Mouse (Mus musculus) stomach, postnatal 0 days (tissue): ENCODE measurements around the gene Galnt2. TPM values are rescaled to one million over a fixed set of nuclear protein-coding genes. Genes with fewer than 3 reads are reported as not detected.
A peak's percentile ranks its signal among the peaks of the same experiment; 100 is the strongest.

Experiments used
- ATAC-seq: fragments of 200-750 bp; cut with Nextera tagmentation; 2 replicates; pipeline ENCODE4 v1.8.0; 2017; ENCODE audit not compliant: low FRiP score, low TSS enrichment
- DNase-seq: peaks from one replicate; pipeline ENCODE4 v3.0.0-alpha.2; 2016; ENCODE audit warnings: low spot score
- H3K27ac ChIP-seq: fragments of 300-500 bp; sonication (generic); replicated peaks from 2 replicates; pipeline ENCODE4 v1.5.1; 2014; ENCODE audit warnings: mild to moderate bottlenecking, control low read depth
- H3K27me3 ChIP-seq: fragments of 300-500 bp; sonication (generic); 2 replicates; pipeline ENCODE4 v1.6.1; 2014; ENCODE audit warnings: low read length; ENCODE audit not compliant: control insufficient read depth, insufficient read depth
- H3K36me3 ChIP-seq: fragments of 300-500 bp; sonication (generic); 2 replicates; pipeline ENCODE4 v1.6.1; 2014; ENCODE audit warnings: low read length, mixed read lengths; ENCODE audit not compliant: control insufficient read depth, insufficient read depth
- H3K4me1 ChIP-seq: fragments of 300-500 bp; sonication (generic); replicated peaks from 2 replicates; pipeline ENCODE4 v1.6.1; 2014; ENCODE audit warnings: antibody characterized with exemption; ENCODE audit not compliant: control insufficient read depth, insufficient read depth
- H3K4me2 ChIP-seq: fragments of 300-500 bp; sonication (generic); replicated peaks from 2 replicates; pipeline ENCODE4 v1.6.1; 2014; ENCODE audit warnings: low read depth, mild to moderate bottlenecking, control low read depth, moderate library complexity
- H3K4me3 ChIP-seq: fragments of 300-500 bp; sonication (generic); 2 replicates; pipeline ENCODE4 v1.5.1; 2014; ENCODE audit warnings: low read depth, low read length, control low read depth
- H3K9ac ChIP-seq: fragments of 300-500 bp; sonication (generic); 2 replicates; pipeline ENCODE4 v1.6.1; 2014; ENCODE audit warnings: mild to moderate bottlenecking, low read length, control low read depth, mixed read lengths
- H3K9me3 ChIP-seq: fragments of 300-500 bp; sonication (generic); 2 replicates; pipeline ENCODE4 v1.6.1; 2016; ENCODE audit warnings: low read length; ENCODE audit not compliant: control insufficient read depth
- CTCF ChIP-seq: IDR thresholded peaks from 2 replicates; pipeline ENCODE4 v1.5.1; 2016; ENCODE audit warnings: antibody characterized with exemption, low read depth, mild to moderate bottlenecking, moderate library complexity
- EP300 ChIP-seq: optimal IDR thresholded peaks from 2 replicates; pipeline ENCODE3; 2016; ENCODE audit warnings: antibody characterized with exemption
- WGBS: fragments of 180-500 bp; shearing (Covaris S2); extraction: QIAGEN DNeasy Blood & Tissue Kit; methylation state at CpG from one replicate; pipeline ENCODE4 v1.1.7; 2014; 5-methylcytosine and 5-hydroxymethylcytosine counted together
- polyA plus RNA-seq: library from polyadenylated mRNA; unstranded; fragments of >200 nt; fragmentation: Nextera tagmentation; extraction: Ambion mirVana; gene quantifications from 2 replicates; pipeline ENCODE4 v1.2.1, GENCODE M21; 2015

Galnt2 gene
- polyA plus RNA-seq, 1 experiment from 2014 or later, result 48.6 TPM

- ATAC-seq, result no peak
- no peak for DNase-seq
- no peak overlapping the region for H3K27ac ChIP-seq
- no peaks in the 10 kb centered on the region for H3K36me3 ChIP-seq
- H3K9ac ChIP-seq, result no peak overlapping the region
- no peak overlapping the region for H3K4me3 ChIP-seq
- 63% methylated on average over 5 of the region's 5 CpGs for WGBS
- H3K27me3 ChIP-seq, result no peaks in the 10 kb centered on the region
- H3K4me1 ChIP-seq, result no peaks in the 10 kb centered on the region; the same call in 1 of the 2 replicates
- no peak overlapping the region for H3K4me2 ChIP-seq
- no peak for TF ChIP-seq CTCF
- no peak for TF ChIP-seq EP300
- no peaks in the 10 kb centered on the region for H3K9me3 ChIP-seq
Measured at GRCm38 (mm10) chr8:124289481-124290050, 58.4 kb downstream of the Galnt2 start.

- H3K9me3 ChIP-seq, result no peaks in the 10 kb centered on the region
- no peak overlapping the region for H3K4me2 ChIP-seq
- H3K27ac ChIP-seq, result peak overlapping the region; percentile 74
- H3K27me3 ChIP-seq, result no peaks in the 10 kb centered on the region
- no peaks in the 10 kb centered on the region; the same call in 1 of the 2 replicates for H3K4me1 ChIP-seq
- H3K36me3 ChIP-seq, result no peaks in the 10 kb centered on the region
- TF ChIP-seq CTCF (peak; percentile 69), EP300 (no peak)
- ATAC-seq, result peak; percentile 15; the same call in 1 of the 2 replicates
- DNase-seq, result peak; percentile 45
- no peak overlapping the region for H3K9ac ChIP-seq
- H3K4me3 ChIP-seq, result no peak overlapping the region
- WGBS, result 68% methylated on average over 9 of the region's 9 CpGs
Measured at GRCm38 (mm10) chr8:124290911-124291691, 59.9 kb downstream of the Galnt2 start.

GRCm38 (mm10) chr8:124291693-124292092 lies 60.5 kb downstream of the Galnt2 start:
- no peaks in the 10 kb centered on the region for H3K9me3 ChIP-seq
- peak overlapping the region; percentile 74 for H3K27ac ChIP-seq
- no peaks in the 10 kb centered on the region; the same call in 1 of the 2 replicates for H3K4me1 ChIP-seq
- H3K4me3 ChIP-seq, result no peak overlapping the region
- no peak for DNase-seq
- TF ChIP-seq EP300, result no peak
- TF ChIP-seq CTCF, result no peak
- WGBS, result 80% methylated on average over 5 of the region's 5 CpGs
- no peak overlapping the region for H3K9ac ChIP-seq
- no peaks in the 10 kb centered on the region for H3K27me3 ChIP-seq
- no peak overlapping the region for H3K4me2 ChIP-seq
- peak; percentile 51 for ATAC-seq
- no peaks in the 10 kb centered on the region for H3K36me3 ChIP-seq

- Histone ChIP-seq H3K4me1 (no peaks in the 10 kb centered on the region; the same call in 1 of the 2 replicates), H3K27me3 (no peaks in the 10 kb centered on the region), H3K4me3 (no peak overlapping the region), H3K9ac (no peak overlapping the region), H3K27ac (no peak overlapping the region), H3K36me3 (no peaks in the 10 kb centered on the region), H3K9me3 (no peaks in the 10 kb centered on the region), H3K4me2 (no peak overlapping the region)
- ATAC-seq (no peak), DNase-seq (no peak)
- WGBS, result 73% methylated on average over 9 of the region's 9 CpGs
- no peak for TF ChIP-seq CTCF
- TF ChIP-seq EP300, result no peak
Measured at GRCm38 (mm10) chr8:124292965-124293364, 61.8 kb downstream of the Galnt2 start.

- H3K9me3 ChIP-seq, result no peaks in the 10 kb centered on the region
- H3K36me3 ChIP-seq, result no peaks in the 10 kb centered on the region
- H3K4me1 ChIP-seq, result no peaks in the 10 kb centered on the region; the same call in 1 of the 2 replicates
- peak overlapping the region; percentile 31; the same call in 1 of the 2 replicates for H3K27ac ChIP-seq
- no peak overlapping the region for H3K4me2 ChIP-seq
- ATAC-seq (no peak), DNase-seq (no peak)
- no peak overlapping the region for H3K4me3 ChIP-seq
- H3K27me3 ChIP-seq, result no peaks in the 10 kb centered on the region
- TF ChIP-seq CTCF (no peak), EP300 (no peak)
- WGBS, result 32% methylated on average over 6 of the region's 6 CpGs
- no peak overlapping the region for H3K9ac ChIP-seq
Measured at GRCm38 (mm10) chr8:124294425-124294824, 63.2 kb downstream of the Galnt2 start.

GRCm38 (mm10) chr8:124294900-124295299 lies 63.7 kb downstream of the Galnt2 start:
- H3K27ac ChIP-seq, result peak overlapping the region; percentile 31; the same call in 1 of the 2 replicates
- no peak overlapping the region for H3K4me3 ChIP-seq
- H3K27me3 ChIP-seq, result no peaks in the 10 kb centered on the region
- H3K9ac ChIP-seq, result no peak overlapping the region
- H3K9me3 ChIP-seq, result no peaks in the 10 kb centered on the region
- TF ChIP-seq CTCF (no peak), EP300 (no peak)
- ATAC-seq (peak; percentile 15; the same call in 1 of the 2 replicates), DNase-seq (no peak)
- H3K4me2 ChIP-seq, result no peak overlapping the region
- H3K36me3 ChIP-seq, result no peaks in the 10 kb centered on the region
- WGBS, result 44% methylated on average over 10 of the region's 10 CpGs
- no peaks in the 10 kb centered on the region; the same call in 1 of the 2 replicates for H3K4me1 ChIP-seq
